Mouse (Mus musculus): Measurements from ENCODE around the gene Gse1. TPM values are rescaled to one million over a fixed set of nuclear protein-coding genes. Genes with fewer than 3 reads are reported as not detected.
A peak's percentile ranks its signal among the peaks of the same experiment; 100 is the strongest.

The Gse1 gene
- total and polyA plus RNA-seq, 3 experiments: 12.1 to 24.3 (median 21.0) TPM

GRCm38 (mm10) chr8:120502428-120502827 lies 274.2 kb downstream of the Gse1 start:
- TF ChIP-seq CTCF (IDR thresholded peaks at IDR 0.05): no peak
- TF ChIP-seq POLR2A (IDR thresholded peaks at IDR 0.05; ENCODE audit: insufficient read depth, low read depth, low read length): no peak
- no peak for TF ChIP-seq EP300 (IDR thresholded peaks at IDR 0.05; ENCODE audit: insufficient read depth, low read depth, low read length)
- no peaks in the 10 kb centered on the region for H3K36me3 ChIP-seq (ENCODE audit: control insufficient read depth, insufficient read depth, low read length)
- no peak overlapping the region for H3K9ac ChIP-seq (ENCODE audit: low read depth, low read length)
- no peak overlapping the region for H3K27ac ChIP-seq
- H3K4me1 ChIP-seq (ENCODE audit: control insufficient read depth, insufficient read depth, low read length): peaks cover 15% of the 10 kb centered on the region
- intact Hi-C loops (cut with DNase I): no loop called here
- no peak for DNase-seq
- WGBS: 54% methylated on average over 5 of the region's 5 CpGs
- H3K4me3 ChIP-seq: no peak overlapping the region
- H3K27me3 ChIP-seq (ENCODE audit: control insufficient read depth, insufficient read depth, low read length): no peaks in the 10 kb centered on the region
- 0 out of 2 replicates have a peak, but pooled peaks cover 1% of the 10 kb centered on the region for H3K79me2 ChIP-seq (replicated peaks; ENCODE audit: control insufficient read depth, insufficient read depth, low read length)

- Histone ChIP-seq H3K36me3 (ENCODE audit: control insufficient read depth, insufficient read depth, low read length) (no peaks in the 10 kb centered on the region), H3K9ac (ENCODE audit: low read depth, low read length) (no peak overlapping the region), H3K27ac (peak overlapping the region; percentile 64), H3K79me2 (replicated peaks; ENCODE audit: control insufficient read depth, insufficient read depth, low read length) (peaks cover 3% of the 10 kb centered on the region), H3K4me3 (no peak overlapping the region; the same call in 1 of the 2 replicates), H3K4me1 (ENCODE audit: control insufficient read depth, insufficient read depth, low read length) (peaks cover 13% of the 10 kb centered on the region), H3K27me3 (ENCODE audit: control insufficient read depth, insufficient read depth, low read length) (no peaks in the 10 kb centered on the region)
- 12% methylated on average over 20 of the region's 20 CpGs for WGBS
- intact Hi-C loops (cut with DNase I): loop anchor here (2.0 to 5.0 kb wide), 2 partner anchors 14 to 97 kb away; no protein-coding TSS in a partner anchor
- TF ChIP-seq CTCF (IDR thresholded peaks at IDR 0.05) (no peak), EP300 (IDR thresholded peaks at IDR 0.05; ENCODE audit: insufficient read depth, low read depth, low read length) (0 out of 2 replicates have a peak, but pooled peaks have one; percentile 53)
- DNase-seq: peak; percentile 71 to 86
Measured at GRCm38 (mm10) chr8:120504251-120505081, 276.2 kb downstream of the Gse1 start.

DNA sequence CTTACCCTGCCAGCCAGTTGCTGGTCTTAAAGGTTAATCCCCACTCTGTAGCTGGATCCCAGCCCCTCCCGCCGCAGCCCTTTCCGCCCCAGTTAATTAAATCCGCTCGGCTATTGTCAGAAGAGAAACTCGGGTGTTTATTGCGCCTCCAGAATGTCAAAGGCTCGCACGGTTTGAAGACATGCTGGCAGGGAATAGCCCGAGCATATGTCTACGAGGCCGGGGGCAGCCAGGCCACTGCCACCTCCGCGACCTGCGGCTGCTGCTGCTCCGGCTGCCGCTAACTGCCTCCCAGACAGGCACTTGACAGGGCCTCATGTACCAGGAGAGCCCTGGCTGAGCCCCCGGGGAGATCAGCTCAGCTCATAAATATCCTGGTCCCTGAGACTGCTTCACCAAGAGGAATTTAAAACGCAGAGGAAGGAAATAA lies 276.8 kb downstream of the Gse1 start:
- Histone ChIP-seq H3K79me2 (replicated peaks; ENCODE audit: control insufficient read depth, insufficient read depth, low read length) (peaks cover 3% of the 10 kb centered on the region), H3K4me3 (peak overlapping the region; percentile 29), H3K27ac (peak overlapping the region; percentile 64), H3K36me3 (ENCODE audit: control insufficient read depth, insufficient read depth, low read length) (no peaks in the 10 kb centered on the region), H3K27me3 (ENCODE audit: control insufficient read depth, insufficient read depth, low read length) (no peaks in the 10 kb centered on the region), H3K9ac (ENCODE audit: low read depth, low read length) (peak overlapping the region; percentile 53; the same call in 1 of the 2 replicates), H3K4me1 (ENCODE audit: control insufficient read depth, insufficient read depth, low read length) (peaks cover 14% of the 10 kb centered on the region)
- no peak for TF ChIP-seq CTCF (IDR thresholded peaks at IDR 0.05)
- no peak for TF ChIP-seq EP300 (IDR thresholded peaks at IDR 0.05; ENCODE audit: insufficient read depth, low read depth, low read length)
- TF ChIP-seq POLR2A (IDR thresholded peaks at IDR 0.05; ENCODE audit: insufficient read depth, low read depth, low read length): no peak
- peak in 1 of 2 experiments; percentile 63 for DNase-seq
- WGBS: 20% methylated on average over 19 of the region's 19 CpGs
- intact Hi-C loops (cut with DNase I): loop anchor here (2.0 to 5.0 kb wide), 2 partner anchors 14 to 98 kb away; no protein-coding TSS in a partner anchor

- H3K27ac ChIP-seq: peak overlapping the region; percentile 64
- no peak overlapping the region for H3K9ac ChIP-seq (ENCODE audit: low read depth, low read length)
- H3K4me1 ChIP-seq (ENCODE audit: control insufficient read depth, insufficient read depth, low read length): peaks cover 17% of the 10 kb centered on the region
- H3K79me2 ChIP-seq (replicated peaks; ENCODE audit: control insufficient read depth, insufficient read depth, low read length): peaks cover 3% of the 10 kb centered on the region
- TF ChIP-seq POLR2A (IDR thresholded peaks at IDR 0.05; ENCODE audit: insufficient read depth, low read depth, low read length): no peak
- no peak for DNase-seq
- no peak overlapping the region; the same call in 1 of the 2 replicates for H3K4me3 ChIP-seq
- intact Hi-C loops (cut with DNase I): loop anchor here (2.0 to 5.0 kb wide), 2 partner anchors 15 to 98 kb away; no protein-coding TSS in a partner anchor
- H3K36me3 ChIP-seq (ENCODE audit: control insufficient read depth, insufficient read depth, low read length): no peaks in the 10 kb centered on the region
- WGBS: 45% methylated on average over 23 of the region's 23 CpGs
- H3K27me3 ChIP-seq (ENCODE audit: control insufficient read depth, insufficient read depth, low read length): no peaks in the 10 kb centered on the region
Measured at GRCm38 (mm10) chr8:120505619-120506310, 277.5 kb downstream of the Gse1 start.

GRCm38 (mm10) chr8:120506562-120506961 lies 278.3 kb downstream of the Gse1 start:
- intact Hi-C loops (cut with DNase I): loop anchor here (5.0 kb wide), 1 partner anchor 99 kb away; no protein-coding TSS in a partner anchor
- Histone ChIP-seq H3K4me3 (no peak overlapping the region), H3K4me1 (ENCODE audit: control insufficient read depth, insufficient read depth, low read length) (peaks cover 21% of the 10 kb centered on the region), H3K27me3 (ENCODE audit: control insufficient read depth, insufficient read depth, low read length) (no peaks in the 10 kb centered on the region), H3K9ac (ENCODE audit: low read depth, low read length) (no peak overlapping the region), H3K79me2 (replicated peaks; ENCODE audit: control insufficient read depth, insufficient read depth, low read length) (peaks cover 3% of the 10 kb centered on the region), H3K36me3 (ENCODE audit: control insufficient read depth, insufficient read depth, low read length) (no peaks in the 10 kb centered on the region), H3K27ac (no peak overlapping the region)
- DNase-seq: no peak
- TF ChIP-seq CTCF (IDR thresholded peaks at IDR 0.05): peak; percentile 48
- TF ChIP-seq POLR2A (IDR thresholded peaks at IDR 0.05; ENCODE audit: insufficient read depth, low read depth, low read length): no peak
- WGBS: 53% methylated on average over 2 of the region's 2 CpGs

Data from heart, adult 2 months (tissue).